Mouse (Mus musculus) right cerebral cortex, adult 2 months (tissue): Measurements from ENCODE around the gene Plpp1.
A peak's percentile ranks its signal among the peaks of the same experiment; 100 is the strongest.

Source experiments
- DNase-seq, 2 experiments: peaks; one replicate each; pipeline ENCODE4 v3.0.0; 2021 to 2022; ENCODE audit warnings: low spot score in 2 of 2

Gene Plpp1

GRCm38 (mm10) chr13:112815996-112816395 is 15.4 kb downstream of the Plpp1 start:
- no peak for DNase-seq

- DNase-seq, result no peak
These were observed 17.5 kb downstream of the Plpp1 start for GRCm38 (mm10) chr13:112818125-112818524.

- no peak for DNase-seq
These were observed 21.8 kb downstream of the Plpp1 start for GRCm38 (mm10) chr13:112822413-112822812.

GRCm38 (mm10) chr13:112823236-112823910 is 22.8 kb downstream of the Plpp1 start:
- no peak for DNase-seq

DNA sequence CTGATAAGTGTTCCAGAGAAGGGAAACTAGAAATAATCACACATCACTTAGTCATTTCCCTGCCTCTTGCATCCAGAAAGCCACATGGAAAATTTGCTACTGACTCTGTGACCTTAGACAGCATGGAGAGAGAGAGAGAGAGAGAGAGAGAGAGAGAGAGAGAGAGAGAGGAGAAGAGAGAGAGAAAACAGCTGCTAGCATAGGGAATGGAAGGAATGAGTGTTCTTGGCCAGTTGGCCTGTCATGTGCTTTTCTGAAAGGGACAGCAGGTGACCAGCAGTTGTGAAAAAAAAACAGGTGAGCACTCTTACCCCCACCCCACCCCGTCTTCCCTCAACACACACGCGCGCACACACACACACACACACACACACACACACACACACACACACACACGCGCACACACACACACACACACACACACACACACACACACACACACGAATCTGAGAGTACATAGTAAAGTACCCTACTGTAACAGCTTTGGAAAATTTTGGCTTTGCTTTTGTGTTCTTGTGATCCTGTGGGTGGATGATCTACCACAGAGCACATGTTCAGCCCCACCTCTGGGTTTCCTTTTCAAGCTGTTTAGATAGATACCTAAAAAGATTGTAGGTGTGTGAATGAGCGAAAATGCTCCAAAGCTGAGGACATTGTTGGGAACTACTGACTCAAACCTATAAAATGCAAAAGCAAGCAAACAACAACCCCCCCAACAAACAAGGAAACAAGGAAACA is 23.5 kb downstream of the Plpp1 start:
- no peak for DNase-seq

- no peak for DNase-seq
These were observed 24.9 kb downstream of the Plpp1 start for GRCm38 (mm10) chr13:112825479-112825878.

- no peak for DNase-seq
These were observed 29.0 kb downstream of the Plpp1 start for GRCm38 (mm10) chr13:112829619-112830018.

- DNase-seq, result no peak
These were observed 32.0 kb downstream of the Plpp1 start for GRCm38 (mm10) chr13:112832589-112832988.

DNA sequence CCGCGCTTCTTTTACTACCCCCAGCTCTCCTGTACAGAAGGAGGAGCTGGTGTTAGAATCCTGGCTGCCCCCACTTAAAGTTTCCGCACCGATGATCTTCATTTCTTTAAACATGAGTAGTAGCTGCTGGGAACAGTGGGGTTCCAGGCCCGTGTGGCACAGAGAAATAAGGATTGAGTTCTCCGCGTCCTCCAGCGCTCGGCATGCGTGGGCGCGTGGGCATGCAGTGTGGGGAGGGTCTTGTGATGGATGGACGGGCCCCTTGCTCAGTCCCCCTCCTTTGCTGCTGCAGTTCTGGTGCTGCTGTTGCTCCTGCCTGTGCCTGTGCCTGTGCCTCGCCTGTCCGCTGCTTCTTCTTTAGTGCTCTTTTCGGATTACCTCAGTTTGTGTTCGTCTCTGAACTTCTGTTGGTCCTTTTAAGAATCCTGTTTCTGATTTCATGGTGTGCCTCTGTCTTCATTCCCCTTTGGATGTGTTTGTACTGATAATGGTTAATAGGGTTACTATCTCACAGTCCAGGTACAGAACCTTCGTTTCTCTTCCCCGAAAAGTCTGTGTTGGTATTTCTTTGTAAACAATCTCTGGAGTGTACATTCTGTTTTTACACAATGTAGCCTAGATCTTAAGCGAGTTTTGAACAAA is 32.8 kb downstream of the Plpp1 start:
- no peak for DNase-seq

- no peak for DNase-seq
These were observed 33.3 kb downstream of the Plpp1 start for GRCm38 (mm10) chr13:112833895-112834263.

GRCm38 (mm10) chr13:112835113-112835512 is 34.5 kb downstream of the Plpp1 start:
- no peak for DNase-seq

GRCm38 (mm10) chr13:112836951-112837350 is 36.4 kb downstream of the Plpp1 start:
- no peak for DNase-seq

GRCm38 (mm10) chr13:112837621-112838155 is 37.1 kb downstream of the Plpp1 start:
- DNase-seq, result no peak

- DNase-seq, result no peak
These were observed 38.1 kb downstream of the Plpp1 start for GRCm38 (mm10) chr13:112838562-112839232.

DNA sequence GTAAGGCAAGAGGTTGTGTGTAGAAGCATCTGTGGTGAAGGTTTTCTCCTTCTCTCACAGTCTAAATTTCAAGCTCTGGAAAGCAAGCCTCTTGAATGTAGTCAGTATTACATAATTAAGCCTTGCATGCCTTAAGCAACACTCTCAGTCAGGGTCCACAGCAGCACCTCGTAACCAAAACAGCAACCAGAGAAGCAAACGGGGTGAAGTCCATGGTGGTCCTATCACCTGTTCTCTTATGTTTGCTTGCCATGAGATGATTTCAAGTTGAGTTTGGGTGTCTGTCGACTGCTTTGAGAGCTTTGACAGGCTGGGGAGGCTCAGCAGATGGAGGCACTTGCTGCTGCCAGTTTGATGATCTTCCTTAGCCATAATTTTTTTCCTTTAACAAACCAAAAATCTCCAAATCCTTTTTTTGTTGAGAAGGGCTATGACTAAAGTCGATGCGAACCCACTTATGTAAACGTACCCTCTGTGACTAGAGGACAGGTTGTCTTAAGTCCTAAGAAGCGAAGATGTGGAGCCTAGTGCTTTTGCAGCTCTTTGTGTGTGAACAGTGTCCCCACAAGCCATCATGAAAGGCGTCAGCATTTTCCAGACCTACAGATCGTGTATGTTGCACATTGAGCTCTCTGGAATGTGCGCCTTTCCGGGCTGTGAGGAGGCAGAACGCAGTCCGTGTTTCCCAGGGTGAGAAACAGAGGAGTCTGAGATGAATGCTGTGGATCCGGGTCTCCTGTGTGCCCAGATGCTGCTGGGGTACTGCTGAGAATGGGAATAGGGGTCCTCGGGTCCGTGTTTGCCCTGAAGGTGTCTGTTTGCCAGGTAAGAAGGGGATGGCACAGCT is 39.9 kb downstream of the Plpp1 start:
- peak; percentile 41 to 56 for DNase-seq

DNA sequence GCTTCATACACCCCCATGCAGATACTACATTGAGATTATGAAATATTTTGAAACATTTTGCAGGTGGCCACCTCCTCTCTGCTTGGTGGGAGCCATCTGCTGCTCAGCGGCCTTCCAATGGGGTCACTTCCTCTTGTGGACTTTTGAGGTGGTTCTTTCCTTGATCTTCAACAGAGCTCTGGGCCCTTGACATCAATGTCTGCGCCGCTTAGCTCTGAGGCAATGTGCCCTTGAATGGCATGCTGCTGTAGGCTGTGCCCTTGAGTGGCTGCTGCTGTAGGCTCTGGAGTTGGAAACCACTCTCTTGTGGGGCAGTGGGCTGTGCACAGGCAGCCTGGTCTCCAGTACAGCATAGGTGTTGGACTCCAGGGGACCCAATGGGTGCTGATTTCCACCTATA is 45.3 kb downstream of the Plpp1 start:
- no peak for DNase-seq

- no peak for DNase-seq
These were observed 53.2 kb downstream of the Plpp1 start for GRCm38 (mm10) chr13:112853710-112854316.

GRCm38 (mm10) chr13:112854402-112854801 is 53.8 kb downstream of the Plpp1 start:
- no peak for DNase-seq

DNA sequence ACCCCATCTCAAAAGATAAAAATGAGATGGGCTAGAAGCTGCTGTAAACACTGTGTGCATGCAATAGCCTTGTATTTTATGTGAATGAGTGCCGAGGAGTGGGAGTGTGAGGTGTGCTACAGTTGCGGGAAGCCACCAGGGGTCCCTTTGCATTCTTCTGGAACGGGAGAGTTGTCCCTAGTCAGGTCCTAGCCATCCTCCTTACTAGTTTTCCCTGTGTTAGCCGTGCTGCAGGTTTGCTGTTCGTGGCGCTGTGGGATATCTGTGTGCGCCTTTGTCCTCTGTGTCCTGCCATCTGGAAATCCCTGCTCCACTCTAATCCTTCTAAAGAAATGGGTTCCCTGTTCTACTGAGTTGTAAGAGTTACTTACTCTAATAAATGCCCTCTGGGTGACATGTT is 57.3 kb downstream of the Plpp1 start:
- DNase-seq, result no peak

- no peak for DNase-seq
These were observed 59.1 kb downstream of the Plpp1 start for GRCm38 (mm10) chr13:112859574-112860134.
